Mouse (Mus musculus) bone marrow, adult 2 months (tissue): ENCODE measurements around the gene Keg1.

Experiments used
- CTCF ChIP-seq: fragments of 200-500 bp; IDR thresholded peaks from 2 replicates; pipeline ENCODE4 v1.5.1; 2011; ENCODE audit warnings: low read length, control low read depth; ENCODE audit not compliant: control insufficient read depth, insufficient read depth
- POLR2A ChIP-seq: fragments of 200-500 bp; IDR thresholded peaks from 2 replicates; pipeline ENCODE4 v1.6.1; 2011; ENCODE audit warnings: low read depth, mild to moderate bottlenecking, control low read depth, low read length, borderline replicate concordance; ENCODE audit not compliant: control insufficient read depth

DNA sequence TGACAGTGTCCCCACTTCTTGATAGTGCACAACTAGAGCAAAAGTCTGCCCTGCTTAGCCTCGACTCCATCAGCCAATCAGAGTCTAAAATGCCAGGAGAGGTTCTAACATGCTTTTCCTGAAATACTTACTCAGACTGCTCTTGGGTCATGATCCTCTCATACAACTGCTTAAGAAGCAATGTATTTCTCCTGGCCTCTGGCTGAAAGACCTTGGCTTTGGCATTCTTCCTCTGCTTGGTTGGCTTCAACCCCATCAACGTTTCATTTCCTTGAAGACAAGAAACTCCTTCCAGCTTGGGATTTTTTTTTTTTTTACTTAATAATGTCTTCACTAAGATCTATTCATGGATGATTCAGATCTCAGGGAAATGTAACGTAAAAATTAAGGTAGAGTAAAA lies 60.7 kb downstream of the Keg1 start:
- TF ChIP-seq CTCF (no peak), POLR2A (no peak)
